Mouse (Mus musculus): ENCODE results near the gene Ppp1r14c.
"Not testable (repeated sequence)": the region's sequence is repeated elsewhere in the genome, so short reads cannot be mapped to it uniquely, and the experiment has no call there.

DNA sequence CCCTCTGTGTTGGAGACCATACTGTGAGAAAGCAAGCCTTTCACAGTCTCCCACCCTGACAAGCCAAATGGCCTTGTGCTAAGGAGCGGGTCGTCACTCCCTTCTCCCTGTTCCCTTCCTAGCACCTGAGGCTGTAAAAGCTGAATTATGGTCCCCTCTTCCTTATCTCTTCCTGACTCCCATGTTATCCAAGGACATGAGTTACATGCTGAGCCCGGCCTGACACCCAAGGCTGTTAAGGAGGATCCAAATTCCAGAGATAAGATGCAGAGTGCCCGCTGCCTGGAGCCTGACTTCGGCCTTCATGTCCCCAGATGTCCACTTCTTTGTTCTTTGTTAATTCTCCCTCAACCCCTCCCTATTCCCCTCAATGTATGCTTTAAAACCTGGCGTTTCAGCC, 135.0 kb downstream of the Ppp1r14c start:
- not testable (repeated sequence) for TF ChIP-seq CTCF, EP300 (IDR thresholded peaks at IDR 0.05; ENCODE audit: low read depth)

Data from liver, postnatal 0 days (tissue).